Mouse (Mus musculus) 416B (cell line): ENCODE measurements at regions not wholly inside any gene's neighbourhood (a gene's known extent, or its start where the extent isn't known, plus 50 kb on each side); places are given as distances from the start of the nearest gene placed in this dataset.

ENCODE experiments used
- DNase-seq: peaks from one replicate; pipeline ENCODE4 v3.0.0; 2011; ENCODE audit warnings: low read depth

DNA sequence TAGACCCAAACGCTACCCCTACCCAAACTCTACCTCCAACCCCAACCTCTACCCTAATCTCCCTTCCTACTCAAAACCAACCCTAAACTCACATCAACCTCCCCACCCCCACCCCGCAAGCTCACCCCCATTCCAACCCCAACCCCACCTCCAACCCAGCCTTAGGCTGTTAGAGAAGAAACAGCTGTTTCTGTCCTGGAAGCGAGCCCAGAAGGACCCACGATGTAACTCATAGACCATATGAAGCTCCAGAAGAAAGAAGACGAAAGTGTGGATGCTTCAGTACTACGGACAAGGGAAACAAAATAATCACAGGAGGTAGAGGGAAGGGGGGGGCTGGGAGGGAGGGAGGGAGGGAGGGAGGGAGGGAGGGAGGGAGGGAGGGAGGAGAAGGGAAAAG is 58.4 kb downstream of the Sox11 start:
- no peak for DNase-seq

GRCm38 (mm10) chr12:27261965-27262364 is 80.4 kb downstream of the Sox11 start:
- DNase-seq = no peak

DNA sequence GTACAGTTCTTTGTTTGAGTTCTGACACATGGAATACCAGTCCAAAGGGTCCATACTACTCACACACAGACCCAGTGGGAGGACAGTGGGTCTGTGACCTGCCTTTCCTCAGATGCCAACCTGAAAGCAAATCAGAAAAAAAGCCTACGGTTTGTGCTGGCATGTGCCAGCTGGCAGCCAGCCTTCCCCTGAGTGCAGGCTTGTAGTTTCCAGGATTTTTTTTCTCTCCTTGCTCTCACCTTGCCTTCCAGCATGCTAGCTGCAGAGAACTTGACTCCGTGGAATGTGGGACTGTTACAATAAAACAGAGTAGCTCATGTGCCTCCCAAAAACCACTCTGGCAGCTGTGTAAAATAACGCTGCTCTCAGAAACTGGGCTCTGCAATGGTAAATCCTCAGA is 88.2 kb downstream of the Sox11 start:
- no peak for DNase-seq

DNA sequence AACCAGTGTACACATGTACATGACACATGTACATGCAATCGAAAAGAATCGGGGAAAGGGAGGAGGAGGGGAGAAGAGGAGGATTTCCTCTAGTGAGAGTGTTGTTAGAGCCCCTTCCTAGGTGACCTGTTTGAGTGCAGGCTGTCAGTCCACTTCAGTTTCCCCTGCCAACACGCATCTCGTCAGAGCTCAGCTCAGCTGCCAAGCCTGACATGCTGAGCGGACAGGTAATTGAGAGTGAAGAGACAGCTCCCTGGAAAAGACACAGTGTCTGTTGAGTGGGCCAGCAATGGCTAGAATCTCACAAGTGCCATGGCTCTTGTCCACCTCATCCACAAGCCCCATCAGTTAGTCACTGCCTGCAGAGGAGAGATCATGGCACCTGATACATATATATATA is 90.9 kb downstream of the Sox11 start:
- DNase-seq = no peak

- no peak for DNase-seq
Observed at GRCm38 (mm10) chr12:27248545-27248855, 93.9 kb downstream of the Sox11 start.

- no peak for DNase-seq
Observed at GRCm38 (mm10) chr12:27247756-27248544, 94.4 kb downstream of the Sox11 start.

- no peak for DNase-seq
Observed at GRCm38 (mm10) chr12:27235748-27236147, 106.6 kb downstream of the Sox11 start.

GRCm38 (mm10) chr12:27221541-27221940 is 120.8 kb downstream of the Sox11 start:
- no peak for DNase-seq

- DNase-seq = no peak
Observed at GRCm38 (mm10) chr12:27201191-27201590, 141.2 kb downstream of the Sox11 start.

DNA sequence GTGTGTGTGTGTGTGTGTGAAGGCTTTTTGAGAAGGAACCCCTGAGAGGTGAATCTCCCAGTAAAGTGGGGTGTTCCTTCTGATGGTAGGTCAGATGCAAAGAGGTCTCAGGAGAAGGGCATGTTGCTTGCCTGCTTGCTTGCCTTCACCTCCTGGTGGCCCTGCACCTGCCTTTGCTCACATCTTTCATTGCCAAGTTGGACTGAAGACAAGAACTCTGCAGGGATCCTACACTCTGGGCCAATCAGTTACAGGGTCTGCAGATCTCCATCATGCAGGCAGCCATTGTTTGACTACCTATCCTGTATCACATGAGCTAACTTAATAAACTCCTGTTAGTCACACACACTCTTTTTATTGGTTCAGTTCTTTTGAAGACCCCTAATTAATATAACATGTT is 148.4 kb downstream of the Sox11 start:
- DNase-seq = no peak

DNA sequence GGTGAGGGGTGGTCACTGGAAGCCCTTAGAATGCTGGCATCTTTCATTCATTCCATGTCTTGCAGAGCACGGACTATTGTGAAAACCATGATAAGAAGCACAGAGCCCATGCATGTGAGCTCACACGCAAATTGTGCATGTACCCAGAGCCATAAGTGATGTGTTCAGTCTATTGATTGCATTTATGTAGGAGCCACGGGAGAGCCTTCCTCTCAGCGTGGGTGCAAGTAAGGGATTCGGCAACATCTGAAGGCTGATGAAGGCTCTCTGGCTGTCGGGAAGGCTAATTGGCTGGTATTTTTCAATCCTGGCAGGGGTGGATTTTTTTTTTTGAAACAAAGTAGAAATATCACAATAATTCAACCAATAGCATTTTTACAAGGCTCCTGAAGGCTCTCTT is 150.5 kb downstream of the Sox11 start:
- DNase-seq = no peak

DNA sequence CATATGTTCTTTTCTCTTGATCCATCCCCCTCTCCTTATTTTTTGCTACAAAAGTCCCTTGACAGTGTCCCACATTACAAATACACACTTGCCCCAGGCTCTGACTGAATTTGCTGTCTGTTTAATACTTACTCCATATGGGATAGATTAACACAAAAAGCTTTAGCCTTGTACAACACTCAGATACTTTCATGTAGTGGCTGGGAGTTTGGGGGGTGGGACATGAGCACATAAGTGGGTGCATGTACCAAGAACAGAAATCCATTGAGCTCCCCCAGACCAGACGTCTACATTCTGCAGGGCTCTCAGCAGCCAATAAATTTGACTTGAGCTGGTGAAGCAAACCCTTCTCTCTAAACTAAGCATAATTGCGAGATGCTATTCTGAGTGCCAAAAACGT is 154.9 kb downstream of the Sox11 start:
- no peak for DNase-seq

DNA sequence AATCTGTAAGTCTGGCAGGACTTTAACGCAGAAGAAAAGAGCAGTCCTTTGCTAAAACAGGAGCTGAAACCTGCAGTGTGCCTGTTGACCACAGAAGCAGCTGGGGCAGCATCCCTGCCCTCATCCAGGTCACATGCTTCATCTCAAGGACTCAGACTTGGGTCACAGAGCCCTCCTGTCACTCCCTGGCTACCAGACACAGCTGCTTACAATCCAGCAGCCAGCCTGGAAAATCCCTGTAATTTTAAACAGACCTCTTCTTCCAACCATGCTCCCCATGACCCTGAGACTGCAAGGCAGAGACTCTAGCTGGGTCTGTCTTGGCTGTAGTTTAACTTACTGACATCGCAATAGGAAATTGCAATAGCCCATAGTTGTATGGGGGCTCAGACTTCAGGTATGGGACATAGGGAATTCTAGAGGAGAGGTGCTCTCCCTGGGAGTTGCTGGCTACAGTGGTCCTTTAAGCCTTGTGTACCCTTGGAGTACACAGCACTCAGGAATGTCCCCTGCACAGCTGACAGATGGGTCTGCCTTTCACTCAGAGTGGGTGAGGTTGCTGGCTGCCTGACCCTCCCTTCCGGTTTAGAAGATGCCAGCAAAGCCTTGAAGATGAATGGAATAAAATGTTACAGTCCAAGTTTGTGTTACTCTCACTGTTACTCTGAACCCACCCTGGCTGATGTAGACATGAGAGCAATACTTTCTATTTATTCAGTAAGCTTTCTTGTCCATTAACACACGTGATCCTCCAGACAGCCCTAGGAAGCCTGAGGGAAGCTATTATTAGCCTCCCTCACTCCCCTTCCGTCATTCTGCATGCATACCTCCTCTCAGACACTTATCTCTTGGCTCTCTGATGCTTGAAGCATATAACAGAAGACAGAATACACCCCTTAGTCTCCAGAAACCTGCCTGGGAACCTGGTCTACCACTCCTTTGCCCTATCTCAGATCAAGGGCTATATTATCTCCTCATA is 159.7 kb downstream of the Sox11 start:
- DNase-seq = no peak

DNA sequence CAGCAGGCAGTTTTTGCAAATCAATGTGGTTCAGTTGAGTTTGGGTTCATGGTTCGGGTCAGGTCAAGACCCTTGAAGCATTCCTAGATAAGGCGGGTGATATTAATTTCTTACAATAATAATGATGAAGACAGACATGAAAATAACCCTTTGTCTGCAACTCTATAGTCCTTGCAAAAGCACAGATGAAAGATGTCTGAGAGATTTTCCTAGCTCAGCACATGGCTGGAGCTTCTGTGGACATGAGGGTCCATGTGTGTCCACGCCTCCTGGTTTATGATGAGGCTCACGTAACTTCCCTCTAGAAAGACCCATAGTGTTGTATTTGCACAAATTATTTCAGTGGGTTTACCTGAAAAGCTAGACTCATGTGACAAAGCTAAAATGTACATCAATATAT is 168.8 kb downstream of the Sox11 start:
- DNase-seq = no peak

DNA sequence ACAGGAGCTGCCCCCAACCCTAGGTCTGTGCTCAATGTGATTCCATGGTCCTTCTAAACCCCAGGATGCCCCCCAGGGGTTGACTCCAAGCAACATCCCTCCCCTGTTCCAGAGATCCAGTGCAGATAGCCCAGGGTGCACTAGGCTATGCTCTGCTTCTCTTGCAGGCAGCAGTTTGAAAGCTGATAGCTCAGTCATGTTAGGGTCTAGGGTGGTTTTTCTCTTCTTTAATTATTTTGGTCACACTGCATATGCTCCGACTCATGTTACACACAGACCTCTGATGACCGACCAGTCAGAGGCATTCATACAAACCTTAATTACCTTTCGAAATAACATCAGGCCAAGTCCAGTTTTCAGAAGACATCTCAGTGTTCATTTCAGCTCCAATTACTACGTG is 169.2 kb downstream of the Sox11 start:
- no peak for DNase-seq

DNA sequence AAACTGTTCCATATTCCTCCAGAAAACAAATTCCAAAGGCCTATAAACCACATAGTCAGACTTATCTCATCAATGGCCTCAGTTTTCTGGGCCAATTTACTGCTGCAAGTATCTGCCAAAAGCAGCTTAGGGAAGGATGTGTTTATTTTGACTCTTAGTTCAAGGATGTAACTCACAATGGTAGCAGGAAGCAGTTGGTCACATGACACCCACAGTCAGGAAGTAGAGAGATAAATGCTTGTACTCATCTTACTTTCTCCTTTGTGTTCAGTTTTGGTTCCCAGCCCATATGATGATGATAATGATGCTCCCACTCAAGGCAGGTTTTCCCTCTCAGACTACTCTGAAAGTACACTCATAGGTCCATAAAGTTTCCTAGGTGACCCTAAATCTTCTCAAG is 170.8 kb downstream of the Sox11 start:
- DNase-seq = no peak

DNA sequence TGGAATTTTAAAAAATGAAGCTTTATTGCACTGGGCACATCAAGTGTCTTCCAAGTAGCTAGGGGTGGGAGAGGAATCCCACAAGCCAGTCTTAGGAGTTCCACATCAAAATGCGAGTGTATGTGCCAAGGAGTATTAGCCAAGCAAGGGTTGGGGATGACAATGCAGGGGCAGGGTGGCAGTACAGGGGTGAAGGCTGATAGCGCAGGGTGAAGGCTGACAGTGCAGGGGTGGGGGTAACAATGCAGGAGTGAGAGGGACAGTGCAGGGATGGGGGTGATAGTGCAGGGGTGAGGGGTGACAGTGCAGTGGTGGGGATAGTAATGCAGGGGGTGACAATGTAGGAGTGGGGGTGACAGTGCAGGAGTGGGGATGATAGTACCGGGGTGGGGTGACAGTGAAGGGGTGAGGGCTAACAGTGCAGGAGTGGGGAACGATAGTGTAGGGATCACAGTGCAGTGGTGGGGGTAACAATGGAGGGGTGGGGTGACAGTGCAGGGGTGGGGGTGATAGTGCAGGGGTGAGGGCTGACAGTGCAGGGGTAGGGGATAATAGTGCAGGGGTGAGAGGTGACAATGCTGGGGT is 177.4 kb downstream of the Sox11 start:
- no peak for DNase-seq

DNA sequence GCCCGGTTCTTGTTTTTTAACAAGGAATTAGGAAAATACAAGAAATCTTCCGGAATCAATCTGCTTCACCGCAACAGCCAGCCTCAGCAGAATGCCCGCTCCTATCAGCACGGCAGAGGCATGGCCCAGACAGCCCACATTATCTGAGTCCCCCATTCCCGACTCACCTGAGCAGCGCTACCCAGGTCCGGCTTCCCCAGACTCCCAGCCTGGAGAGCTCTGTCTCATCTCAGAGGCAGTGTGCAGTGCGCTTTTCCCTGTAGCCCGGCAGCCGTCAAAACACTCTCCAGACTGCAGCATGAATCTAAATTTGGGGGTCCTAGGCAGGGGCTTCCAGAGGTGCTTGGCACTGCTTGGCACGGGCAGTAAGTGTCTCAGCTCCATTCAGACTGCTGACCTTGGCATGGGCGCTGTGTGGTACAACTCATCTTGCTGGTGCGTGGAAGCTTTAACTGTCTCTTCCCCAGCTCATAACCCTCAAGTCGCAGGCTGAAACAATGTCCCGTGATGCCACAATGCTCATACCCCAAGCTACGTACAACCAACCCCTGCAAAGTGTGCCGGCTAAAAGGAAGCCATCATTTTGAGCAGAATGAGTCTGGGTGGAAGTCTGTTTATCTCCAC is 182.2 kb downstream of the Sox11 start:
- no peak for DNase-seq

DNA sequence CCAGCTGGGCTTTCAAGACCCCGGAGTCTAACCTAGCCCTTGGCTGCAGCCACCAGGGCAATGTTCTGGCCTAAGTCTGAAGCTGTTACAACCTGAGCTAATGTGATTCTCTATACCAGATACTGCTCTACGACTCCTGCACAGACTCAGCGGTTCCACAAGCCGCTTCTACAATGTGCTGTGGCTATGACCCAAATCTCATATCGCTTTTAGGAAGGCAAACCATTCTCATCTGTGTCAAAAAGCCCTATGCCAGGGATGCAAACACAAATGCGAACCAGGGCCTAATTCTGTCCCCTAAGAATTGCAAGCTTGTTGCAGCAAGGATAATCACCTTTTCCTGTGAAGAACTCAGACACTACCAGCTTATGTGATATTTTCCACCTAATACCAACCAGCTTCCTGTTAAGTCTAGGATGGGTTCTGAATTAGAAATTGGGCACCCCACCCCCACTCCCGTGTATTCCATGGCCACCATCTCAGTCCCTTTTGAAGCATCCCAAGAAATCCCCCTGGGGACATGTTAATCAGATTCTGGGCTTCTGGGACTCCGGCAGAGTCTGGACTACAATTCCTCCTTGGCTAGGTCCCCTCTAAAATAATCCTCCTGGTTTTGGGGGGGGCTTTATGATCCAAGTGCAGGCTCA is 182.8 kb downstream of the Sox11 start:
- DNase-seq = no peak

DNA sequence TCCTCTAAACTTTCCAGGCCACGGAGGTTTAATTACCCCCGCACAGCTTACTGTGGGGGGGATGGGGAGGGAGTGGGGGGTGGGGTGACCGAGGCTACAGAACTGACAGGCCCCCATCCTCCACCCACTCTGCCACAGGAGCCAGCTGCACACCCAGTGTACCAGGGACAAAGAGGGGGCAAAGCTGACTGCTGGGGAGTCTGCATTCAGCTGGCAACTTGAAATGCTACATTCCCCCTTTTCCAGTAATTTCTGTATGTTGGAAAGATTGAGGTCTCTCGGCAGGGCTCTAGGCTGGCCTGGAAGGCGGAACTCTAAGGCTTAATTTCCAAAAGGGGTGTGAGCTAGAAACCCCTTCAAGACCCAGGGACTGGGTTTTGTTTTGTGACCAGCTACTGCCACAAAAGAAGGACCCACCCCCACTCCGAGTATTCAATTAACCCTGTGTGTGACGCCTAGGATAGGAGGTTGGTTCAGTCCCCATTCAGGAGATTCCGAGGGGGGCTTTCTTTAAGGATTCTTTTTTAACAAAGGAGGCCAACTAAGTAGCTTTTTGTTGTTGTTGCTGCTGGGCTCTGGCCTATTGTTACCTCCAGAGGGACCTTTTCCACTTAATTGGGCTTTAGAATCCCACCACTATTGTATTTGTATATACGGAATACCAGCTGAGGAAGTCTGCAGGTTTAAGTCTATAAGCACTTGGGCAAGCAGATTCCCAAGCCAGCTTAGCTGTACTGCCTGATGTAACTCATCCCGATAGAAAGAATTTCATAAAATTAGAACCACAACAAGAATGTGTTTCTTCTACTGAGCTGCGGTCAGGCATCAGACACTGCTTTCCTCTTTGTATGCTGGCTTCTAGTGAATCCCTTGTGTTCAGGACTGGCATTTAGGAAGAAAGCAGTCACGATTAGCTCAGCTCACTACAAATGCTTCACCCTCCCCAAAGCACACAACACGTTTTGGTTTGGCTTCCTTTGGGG is 191.2 kb downstream of the Sox11 start:
- DNase-seq = no peak

DNA sequence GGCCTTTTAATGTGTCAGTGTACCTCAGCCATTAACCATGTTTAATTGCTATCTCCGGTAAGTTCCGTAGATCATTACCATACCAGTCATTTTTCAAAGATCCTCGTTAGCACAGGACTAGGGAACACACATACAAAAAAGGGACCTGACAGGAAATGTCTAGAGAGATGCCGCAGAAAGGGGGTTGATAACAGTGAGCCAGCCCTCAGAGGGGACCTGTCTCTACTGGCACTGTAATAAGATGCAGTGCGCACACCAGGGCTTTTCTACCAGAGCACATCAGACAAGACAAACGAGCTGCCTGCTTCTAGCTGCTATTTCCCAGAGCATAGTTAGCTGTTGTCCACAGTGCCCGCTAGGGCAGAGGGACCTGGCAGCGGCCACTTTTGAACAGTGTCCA is 199.1 kb downstream of the Sox11 start:
- no peak for DNase-seq
